Mouse (Mus musculus): ENCODE measurements around the gene Cacna2d3.

Cacna2d3 gene

DNA sequence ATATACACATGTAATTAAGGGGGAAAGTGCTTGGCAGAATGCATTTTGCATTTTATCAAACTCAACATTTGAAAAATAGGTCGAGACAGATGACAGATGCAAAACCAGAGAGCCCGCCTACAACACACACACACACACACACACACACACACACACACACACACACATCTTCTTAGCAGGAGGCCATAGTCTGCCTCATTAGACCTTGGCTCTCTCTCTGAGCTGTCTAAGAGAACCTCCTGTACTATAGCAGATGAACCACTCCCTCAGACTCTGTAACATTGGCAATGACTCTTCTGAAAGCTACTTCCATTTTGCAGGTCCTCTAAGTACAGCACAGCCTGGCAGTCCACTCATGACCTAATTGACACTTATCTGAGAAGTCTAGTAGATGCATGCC, 330.2 kb downstream of the Cacna2d3 start:
- WGBS = 78% methylated on average over 2 of the region's 2 CpGs

DNA sequence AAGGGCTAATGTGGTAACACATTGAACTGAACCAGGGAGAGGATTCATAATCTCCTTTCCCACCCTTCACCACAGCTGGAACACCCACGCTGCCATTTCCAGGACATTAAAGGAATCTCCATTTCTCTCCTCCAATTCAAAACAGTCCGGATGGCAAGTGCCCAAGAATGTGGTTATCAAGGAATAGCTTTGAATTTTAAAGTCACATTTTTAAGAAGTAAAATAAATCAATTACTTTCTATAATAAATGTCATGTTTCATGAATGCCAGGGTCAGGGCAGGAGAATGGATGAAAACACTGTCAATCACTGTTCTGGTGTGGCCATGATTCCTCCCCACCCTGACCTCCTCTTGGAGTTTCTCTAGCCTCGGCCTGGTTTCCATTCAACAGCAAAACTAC, 333.9 kb downstream of the Cacna2d3 start:
- 80% methylated on average over 3 of the region's 3 CpGs for WGBS

DNA sequence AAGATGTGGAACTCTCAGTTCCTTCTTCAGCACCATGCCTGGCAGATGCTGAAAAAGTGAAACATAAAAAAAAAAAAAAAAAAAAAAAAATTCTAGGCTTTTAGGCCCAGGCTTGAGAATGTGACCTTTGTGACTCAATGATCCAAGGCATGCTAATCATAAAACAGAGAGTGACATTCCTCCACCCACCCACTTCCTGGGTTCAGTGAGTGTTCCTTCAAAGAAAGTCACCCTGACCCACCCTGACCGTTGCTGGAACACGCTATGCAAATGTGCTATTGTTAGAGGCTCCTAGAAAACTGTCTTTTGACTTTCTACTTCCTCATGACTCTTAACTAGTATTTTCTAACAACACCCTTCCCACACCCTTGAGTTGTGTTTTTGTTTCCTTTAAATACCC, 338.9 kb downstream of the Cacna2d3 start:
- WGBS = 86% methylated on average over 2 of the region's 2 CpGs

DNA sequence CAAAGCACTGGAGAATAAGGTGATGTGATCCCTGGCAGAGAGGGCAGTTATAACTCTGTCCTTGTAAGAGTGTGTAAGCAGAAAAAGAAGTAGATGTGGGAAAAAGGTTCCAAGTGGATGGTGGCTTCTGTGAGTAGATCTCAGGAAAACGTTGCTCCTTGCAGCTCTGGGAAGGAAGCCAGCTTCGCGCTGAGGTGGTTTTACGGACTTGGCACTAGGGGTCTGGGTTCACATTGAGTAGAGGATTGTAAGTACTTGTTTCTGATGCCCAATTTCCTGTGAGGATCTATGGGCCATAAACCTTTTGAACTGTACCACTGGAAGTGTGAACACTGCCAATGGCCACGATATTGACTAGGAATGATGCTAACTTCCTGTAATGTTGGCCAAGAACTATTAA, 354.8 kb downstream of the Cacna2d3 start:
- 63% methylated on average over 5 of the region's 5 CpGs for WGBS

DNA sequence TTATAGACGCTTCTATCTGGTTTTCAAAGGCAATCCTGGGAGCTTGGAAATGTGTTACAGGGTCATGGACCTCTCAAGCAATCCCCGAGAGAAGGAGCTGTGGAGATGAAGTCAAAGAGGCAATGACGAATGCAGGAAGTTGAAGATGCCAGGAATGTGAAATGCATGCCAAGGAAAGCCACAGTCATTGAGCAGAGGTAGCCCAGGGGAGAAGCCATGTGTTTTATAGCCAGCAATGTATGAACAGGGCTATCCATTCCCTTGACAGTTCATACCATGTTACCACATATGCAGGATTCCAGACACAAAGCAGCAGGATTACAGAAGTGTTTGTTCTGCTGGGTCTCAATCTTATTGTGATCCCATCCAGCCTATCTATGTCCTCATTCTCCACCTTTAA, 359.2 kb downstream of the Cacna2d3 start:
- WGBS = 71% methylated on average over 3 of the region's 3 CpGs

DNA sequence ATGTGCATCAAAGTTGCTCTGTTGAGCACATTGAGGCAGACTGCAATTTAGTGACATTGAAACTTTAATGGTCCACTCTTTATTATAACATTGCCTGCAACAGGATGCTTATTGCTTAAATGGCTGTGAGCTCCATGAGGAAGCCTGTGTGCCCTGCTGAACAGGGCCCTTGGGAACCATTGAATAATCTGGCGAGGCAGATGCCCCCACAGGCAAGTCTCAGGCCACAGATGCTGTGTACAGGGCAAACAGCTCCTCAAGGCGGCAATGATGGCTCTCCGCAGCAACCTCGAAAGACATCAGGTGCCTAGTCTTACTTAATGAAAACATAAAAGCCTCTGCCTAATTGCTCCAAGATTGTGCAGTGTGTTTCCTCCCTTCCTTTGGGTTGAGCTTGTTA, 371.0 kb downstream of the Cacna2d3 start:
- 72% methylated on average over 4 of the region's 4 CpGs for WGBS

DNA sequence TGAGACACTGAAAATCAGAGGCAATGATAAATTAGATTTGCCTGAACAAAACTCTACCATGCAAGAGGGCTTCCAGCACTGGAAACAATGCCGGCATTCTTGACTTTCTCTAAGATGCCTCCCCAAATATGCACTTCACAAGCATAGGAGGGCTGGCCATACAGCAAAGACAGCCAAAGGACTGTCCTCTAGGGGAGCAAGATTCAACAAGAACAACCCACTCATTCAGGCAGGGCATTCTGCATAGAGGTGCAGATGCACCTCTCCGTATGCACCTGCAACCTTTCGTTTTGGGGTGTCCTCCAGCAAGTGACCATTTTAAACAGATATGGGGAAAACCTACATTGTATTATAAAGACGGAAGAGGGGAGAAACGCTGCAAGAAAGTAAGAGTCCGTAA, 380.1 kb downstream of the Cacna2d3 start:
- WGBS = 89% methylated on average over 6 of the region's 6 CpGs

DNA sequence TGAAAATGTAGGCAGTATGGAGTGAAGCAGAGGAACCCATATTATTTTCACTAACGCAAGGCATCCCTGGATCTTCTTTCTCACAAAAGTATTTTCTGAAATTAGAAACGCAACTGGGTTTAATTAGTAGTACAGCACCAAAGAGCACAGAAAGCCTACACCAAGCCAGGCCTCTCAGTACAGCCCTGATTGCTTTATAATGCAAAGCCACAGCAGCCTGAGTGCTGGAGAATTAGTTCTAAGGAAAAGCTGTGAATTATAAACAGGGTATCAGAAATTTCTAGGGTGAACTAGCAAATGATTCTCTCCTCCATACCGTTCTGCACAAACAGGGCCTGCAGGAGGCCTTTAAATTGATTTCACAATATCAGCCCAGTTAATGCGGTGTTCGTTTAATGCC, 380.9 kb downstream of the Cacna2d3 start:
- 73% methylated on average over 5 of the region's 5 CpGs for whole genome bisulfite sequencing

DNA sequence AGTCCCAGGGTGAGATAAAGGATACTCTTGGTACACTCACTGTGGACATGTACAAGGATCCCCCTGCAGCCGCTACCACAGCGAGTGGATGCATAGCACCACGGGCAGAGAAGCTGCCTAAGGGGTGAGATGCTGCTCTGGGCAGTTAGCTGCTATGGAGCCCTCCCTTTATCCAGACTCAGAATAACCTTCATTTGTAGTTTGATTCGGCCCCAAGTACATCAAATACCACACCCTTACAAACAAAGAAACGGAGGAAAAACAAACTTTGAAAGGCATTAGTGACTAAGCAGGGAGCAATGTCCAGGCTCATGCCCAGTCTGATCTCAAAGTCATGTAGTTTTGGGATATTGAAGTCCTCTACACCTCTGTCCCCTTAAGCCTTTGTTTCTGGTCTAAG, 386.8 kb downstream of the Cacna2d3 start:
- 86% methylated on average over 5 of the region's 5 CpGs for WGBS

DNA sequence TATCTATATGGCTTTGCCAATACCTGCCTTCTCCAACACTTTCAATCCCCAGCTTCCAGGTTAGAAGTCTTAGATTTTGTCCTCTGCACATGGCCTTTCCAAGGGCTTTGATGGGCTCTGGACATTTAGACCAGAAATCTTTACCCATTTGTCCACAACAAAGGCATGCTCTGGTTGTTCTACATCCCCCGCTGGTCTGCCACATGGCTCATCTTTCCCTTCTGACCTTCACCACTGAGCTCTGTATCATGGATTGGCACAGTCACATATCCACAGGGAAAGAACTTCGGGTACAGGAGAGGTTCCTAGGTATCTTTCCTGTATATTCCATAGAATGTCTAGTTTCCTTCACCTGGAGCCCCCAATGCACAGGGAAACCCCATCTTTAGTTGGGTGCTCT, 387.4 kb downstream of the Cacna2d3 start:
- WGBS = 85% methylated on average over 2 of the region's 2 CpGs

DNA sequence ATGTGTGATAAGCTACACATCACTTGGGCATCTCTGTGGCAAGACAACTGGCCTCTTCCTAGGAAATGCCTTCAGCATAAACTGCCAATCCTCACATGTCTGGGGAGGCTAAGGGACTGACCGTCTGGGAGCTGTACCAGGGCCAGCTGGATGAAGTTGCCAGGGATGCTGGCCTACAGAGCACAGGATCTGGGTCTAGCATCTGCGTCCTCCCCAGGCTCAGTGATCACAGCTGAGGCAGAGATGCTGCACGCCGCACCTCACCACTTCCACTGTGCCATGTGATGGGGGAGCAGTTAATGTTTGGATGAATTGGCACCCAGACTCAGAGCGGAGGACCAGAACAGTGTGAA, 397.3 kb downstream of the Cacna2d3 start:
- 59% methylated on average over 5 of the region's 5 CpGs for WGBS

DNA sequence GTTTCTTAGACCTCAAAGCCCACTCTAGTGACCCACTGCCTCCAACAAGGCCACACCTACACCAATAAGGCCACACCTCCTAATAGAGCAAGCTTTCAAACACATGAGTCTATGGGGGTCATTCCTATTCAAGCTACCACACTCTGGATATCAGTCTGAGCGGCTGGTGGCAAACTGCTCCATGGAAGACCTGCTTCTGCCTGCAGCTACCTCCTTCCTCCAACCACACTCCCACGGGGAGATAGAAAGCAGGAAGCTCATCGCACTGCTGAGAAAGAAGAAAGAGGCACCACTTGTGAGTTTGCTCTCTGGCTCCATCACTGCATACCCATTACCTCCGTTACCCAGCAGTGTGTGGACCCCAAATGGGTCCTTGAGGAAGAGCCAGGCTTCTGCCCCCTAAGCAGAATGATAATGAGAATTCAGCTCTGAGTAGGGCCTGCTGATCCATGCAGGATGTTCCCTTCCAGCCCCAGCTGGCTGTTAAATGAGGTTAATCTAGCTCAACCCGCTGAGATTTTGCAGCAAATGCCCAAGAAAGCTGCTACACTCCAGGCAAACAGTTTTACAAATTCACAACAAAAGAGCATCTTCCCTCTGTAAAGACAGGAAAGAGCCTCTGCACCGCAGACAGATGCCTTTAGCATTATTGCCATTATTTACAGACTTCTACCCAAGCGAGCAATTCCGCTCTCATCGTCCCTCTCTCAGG, 397.8 kb downstream of the Cacna2d3 start:
- WGBS = 68% methylated on average over 9 of the region's 9 CpGs

DNA sequence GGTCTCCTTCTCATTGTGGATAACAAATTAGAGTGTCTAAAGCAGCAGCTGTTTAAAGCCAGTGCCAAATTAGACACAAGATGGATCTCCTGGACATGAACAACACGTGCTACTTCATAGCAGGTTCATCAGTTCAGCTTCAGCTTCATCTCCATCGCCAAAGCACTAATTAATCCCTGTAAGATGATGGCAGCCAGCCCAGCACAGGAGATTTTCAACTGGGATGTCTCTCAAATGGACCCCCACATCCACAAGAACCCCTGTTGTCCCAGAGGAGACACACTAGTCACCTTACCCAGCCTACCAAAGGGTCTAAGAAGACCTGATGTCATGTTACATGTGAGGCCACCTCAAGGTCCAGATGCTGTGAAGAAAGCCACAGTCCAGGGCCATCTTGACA, 408.2 kb downstream of the Cacna2d3 start:
- 79% methylated on average over 2 of the region's 2 CpGs for WGBS

DNA sequence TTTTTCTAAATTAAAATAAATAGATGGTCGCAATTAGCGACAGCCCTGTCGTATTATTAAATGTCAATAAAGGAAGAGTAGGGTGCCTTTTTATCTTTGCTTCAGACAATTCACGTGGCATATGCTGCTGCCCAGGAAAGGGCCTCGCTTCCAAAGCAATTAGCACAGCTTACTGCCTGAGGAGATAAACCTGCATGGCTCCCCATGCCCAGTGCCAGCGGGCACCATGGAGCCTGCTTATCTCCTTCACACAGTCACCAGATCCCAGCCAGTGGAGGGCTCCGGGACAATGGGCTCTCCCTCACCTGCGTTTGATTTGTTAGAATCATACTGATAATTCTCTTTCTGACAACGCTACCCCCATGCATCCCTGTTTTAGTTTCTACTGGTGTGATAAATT, 416.0 kb downstream of the Cacna2d3 start:
- 75% methylated on average over 9 of the region's 9 CpGs for WGBS

DNA sequence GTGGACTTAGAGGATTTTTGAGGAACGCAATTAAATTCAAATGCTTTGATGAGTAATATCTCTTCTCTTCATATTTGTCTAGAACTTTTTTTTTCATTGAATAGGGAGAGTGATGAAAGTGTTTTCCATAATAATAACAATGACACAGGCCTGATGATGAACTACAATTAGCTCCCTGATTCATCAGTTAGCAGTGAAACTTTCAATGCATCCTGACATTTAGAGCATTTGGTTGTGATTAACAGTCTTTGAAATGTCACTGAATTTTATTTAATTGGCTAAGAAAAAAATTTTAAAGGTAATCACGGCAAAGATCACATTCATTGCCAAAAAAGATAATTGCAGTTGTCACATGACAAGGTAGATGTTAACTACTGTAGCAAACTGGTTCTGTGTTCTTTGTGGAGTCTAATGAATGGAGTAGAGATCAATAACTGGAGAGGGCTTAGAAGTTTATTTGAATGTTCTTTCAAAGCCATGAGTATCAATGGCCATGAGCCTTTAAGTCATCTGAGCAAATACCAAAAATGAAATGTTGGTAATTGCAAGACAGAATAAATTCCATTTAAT, 425.4 kb downstream of the Cacna2d3 start:
- WGBS = 70% methylated on average over 2 of the region's 2 CpGs

DNA sequence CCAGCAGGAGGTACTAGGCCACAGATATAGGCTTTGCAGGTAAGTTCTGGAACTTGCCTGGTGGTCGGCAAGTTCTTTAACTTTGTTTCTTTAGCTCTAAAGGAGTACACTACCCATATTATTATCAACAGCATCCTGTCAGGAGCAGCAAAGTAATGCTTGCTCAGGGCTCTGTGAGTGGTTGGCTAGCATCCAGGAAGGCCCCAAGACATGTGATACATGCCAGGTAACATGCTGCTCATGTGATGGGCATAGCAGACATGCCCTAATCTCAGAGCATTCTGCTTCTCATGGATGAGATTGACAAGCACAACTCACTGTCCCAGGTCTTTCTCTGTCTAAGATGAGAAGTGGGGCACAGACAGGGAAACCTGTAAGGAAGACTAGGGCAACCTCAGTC, 442.8 kb downstream of the Cacna2d3 start:
- 89% methylated on average over 1 of the region's 1 CpGs for WGBS

DNA sequence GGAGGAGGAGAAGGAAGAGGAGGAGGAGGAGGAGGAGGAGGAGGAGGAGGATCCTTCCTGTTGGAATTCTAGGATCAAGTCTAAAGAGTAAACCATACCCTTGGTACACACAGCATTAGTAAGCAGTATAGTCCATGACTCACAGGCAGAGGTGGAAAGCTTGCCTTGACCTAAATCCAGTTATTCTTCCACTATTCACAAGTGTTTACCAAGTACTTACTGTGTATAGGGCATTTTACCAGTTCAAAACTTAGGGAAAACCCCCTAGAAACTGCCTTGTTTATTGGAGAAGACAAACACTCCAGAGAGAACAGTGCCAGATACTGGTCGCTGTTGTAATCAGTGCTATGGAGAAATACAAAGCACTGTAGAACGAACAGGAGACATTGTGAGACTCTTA, 443.3 kb downstream of the Cacna2d3 start:
- 72% methylated on average over 2 of the region's 2 CpGs for WGBS

DNA sequence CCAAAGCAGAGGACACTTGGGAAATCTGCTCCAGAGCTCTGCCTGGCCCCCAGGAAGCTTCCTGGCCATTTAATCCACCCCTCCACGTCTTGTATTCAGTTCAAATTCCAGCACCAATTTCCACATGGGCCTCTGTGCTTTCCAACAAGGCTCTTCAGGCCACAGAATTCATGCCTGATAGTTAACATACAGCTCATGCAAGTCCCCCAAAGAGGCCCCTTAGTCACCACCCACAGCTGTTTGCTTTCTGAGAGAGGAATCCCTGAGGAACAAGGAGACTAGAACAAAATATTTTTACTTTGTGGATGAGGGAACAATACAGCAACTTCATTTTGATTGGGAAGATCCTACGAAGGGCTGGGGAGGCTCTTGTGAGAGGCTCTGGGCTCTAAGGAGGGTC, 444.0 kb downstream of the Cacna2d3 start:
- 74% methylated on average over 2 of the region's 2 CpGs for WGBS

DNA sequence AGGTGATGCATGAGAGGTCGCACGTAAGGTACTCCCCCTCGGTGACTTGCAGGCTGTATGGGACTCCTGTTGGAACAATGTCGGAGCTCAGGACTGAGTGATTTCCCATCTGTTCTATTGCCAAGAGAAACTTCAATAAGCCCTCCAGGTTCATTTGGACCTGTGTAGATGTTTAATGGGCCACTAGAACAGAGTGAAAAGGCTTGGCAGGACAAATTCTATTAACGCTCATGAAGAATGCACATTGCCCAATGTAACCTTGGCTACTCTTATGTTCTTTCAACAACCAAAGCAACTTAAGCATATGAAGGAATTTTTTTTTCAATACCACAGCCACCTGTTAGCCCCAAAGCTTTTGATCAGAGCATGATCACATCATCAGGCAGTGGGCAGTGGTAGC, 451.1 kb downstream of the Cacna2d3 start:
- WGBS = 89% methylated on average over 5 of the region's 5 CpGs

DNA sequence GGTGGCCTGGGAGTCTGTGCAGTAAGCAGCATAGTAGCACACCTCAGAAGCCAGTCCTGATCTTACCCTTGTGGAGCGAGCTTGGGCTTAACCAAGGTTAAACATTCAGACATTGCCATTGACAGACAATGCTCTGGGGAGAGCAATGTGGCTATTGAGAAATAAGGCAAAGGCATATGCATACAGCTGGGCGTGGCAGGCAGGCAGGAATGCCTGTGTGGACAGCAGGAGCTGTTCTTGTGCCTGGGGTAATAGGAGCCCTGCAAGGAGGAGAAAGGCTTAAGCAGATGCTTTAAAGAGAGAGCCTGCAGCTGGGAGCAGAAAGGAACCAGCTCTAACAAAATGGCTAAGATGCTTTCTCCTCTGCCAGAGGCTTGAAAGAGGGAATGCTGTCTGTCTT, 451.8 kb downstream of the Cacna2d3 start:
- WGBS = 85% methylated on average over 2 of the region's 2 CpGs

DNA sequence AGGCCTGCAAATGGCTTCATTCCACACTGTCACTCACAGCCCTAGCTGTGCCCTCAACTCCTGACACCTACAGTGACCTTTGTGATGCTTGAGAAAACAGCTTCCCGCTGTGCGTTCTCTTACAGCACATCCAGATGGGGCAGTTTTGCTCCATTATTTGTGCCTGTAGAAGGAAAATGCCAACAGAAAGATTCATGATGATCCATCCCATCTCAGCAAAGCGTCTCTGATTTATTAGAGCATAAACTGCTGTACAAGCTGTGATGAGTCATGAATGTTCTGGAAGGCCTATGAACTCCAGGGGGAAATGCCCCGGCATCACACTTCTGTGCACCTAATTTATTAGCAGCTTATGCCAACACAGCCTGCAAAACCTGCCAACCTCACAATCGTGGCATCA, 453.1 kb downstream of the Cacna2d3 start:
- 70% methylated on average over 5 of the region's 5 CpGs for WGBS

DNA sequence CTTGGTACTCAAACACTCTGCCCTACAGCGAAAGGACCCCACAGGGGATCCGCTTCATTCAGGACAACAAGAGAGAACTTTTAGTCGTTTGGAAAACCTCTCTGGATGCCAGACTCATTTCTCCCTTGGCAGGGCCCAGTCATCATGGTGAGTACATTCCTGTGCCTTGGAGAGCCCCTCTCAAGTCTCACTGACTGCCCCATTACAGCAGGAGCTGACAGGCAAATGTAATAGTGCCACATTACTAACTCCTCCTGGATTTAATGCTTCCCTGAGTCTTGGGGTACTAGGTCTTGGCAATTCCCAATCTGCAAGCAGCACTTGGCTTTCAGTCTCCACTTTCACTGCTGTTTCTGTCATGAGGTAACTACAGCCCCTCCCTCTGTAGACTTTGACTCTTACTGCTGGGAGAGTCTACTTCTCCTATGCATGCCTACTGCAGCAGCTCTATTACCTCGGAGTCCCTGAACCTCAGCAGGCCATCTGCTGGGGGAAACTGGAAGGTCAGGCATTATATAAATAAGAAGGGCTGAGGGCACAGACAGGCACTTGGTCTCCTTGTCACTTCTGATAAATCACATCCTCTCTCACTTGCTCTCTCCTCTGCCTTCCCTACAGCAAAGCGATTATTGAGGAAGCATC, 454.3 kb downstream of the Cacna2d3 start:
- 61% methylated on average over 5 of the region's 5 CpGs for WGBS

DNA sequence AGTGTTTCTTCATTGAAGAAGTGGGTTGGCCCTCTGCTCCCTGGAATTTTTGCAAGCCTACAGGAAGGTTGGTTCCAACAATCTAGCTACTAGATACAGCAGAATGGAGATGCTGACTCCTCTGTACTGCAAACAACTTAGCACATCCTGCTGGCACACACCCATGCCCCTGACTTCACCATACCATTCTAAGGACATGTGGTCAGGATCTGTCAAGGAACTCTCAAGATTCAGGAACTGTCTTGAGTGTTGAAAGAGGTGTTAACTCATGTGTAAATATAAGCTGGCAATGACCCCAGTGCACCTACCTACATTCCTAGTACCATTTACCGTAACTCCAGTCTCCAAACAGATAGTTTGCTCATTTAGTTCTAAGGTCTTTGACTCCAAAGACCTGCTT, 461.0 kb downstream of the Cacna2d3 start:
- 68% methylated on average over 1 of the region's 1 CpGs for WGBS

DNA sequence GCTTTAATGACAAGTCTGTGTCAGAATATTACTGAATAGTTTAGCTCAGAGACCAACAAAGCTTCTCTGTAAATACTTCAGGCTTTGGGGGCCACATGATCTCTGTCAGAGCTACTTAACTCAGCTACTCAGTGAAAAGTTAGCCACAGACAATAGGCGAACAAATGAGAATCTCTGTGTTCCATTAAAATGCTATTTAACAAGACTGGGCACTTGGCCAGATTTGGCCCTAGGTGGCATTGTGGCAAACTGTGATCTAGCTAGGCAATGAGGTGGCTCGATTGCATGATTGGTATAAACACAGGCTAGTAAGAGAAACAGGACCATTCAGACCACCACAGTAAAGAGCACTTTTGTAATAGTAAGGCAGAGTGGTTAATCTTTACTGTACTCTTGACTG, 478.1 kb downstream of the Cacna2d3 start:
- WGBS = 59% methylated on average over 2 of the region's 2 CpGs

Measured in cerebral cortex, adult 2 months (tissue).